Mouse (Mus musculus) colon, adult 2 months (tissue): ENCODE results near the gene Angptl4. TPM values are rescaled to one million over a fixed set of nuclear protein-coding genes. Genes with fewer than 3 reads are reported as not detected.

Experiments used
- polyA plus RNA-seq: library from polyadenylated mRNA; depleted of rRNA; stranded (reverse); fragments of >200 nt; gene quantifications from 2 replicates; pipeline ENCODE4 v1.2.3, GENCODE M21; 2012; rRNA removed

Angptl4 gene
- polyA plus RNA-seq: 5.4 and 9.5 TPM in 2 replicates

DNA sequence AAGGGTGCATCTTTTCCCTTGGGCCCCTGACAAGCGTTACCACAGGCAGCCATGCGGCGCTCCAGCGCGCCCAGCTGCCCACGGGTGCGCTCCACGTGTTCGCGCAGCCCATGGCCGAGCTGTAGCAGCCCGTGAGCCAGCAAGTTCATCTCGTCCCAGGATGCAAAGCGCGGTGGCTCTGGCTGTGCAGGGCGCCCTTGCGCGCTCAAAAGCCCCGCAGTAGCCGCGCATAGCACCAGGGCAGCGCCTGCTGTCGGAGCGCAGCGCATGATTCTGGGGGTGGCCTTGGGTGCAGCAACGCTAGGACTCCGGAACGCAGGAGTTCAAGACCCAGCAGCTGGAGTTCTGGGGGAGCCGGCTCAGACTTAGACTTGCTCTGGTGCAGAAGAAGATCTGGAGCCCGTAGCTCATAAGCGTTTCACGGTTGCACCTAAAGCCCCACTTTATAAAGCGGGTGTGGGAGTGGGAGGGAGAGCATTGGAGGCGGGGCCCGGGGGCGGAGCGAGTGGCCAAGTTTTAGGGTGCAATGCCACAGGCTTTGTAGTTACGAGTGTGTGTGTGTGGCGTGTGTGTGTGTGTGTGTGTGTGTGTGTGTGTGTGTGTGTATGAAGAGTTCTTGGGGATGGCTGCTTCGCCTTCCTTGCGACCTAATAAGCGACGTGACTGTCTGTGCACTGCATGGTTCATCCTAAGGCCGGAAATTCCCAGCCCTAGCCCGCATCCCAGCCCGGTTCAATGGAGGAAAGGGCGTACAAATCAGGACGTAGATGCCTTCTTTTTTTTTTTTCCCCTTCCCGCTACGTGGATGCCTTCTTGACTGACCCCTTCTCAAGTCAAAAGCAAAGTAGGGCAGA is at the start of gene Angptl4:
Gene Angptl4, minus strand, starts transcription at position 707 of the 854 bp plus-strand sequence.

DNA sequence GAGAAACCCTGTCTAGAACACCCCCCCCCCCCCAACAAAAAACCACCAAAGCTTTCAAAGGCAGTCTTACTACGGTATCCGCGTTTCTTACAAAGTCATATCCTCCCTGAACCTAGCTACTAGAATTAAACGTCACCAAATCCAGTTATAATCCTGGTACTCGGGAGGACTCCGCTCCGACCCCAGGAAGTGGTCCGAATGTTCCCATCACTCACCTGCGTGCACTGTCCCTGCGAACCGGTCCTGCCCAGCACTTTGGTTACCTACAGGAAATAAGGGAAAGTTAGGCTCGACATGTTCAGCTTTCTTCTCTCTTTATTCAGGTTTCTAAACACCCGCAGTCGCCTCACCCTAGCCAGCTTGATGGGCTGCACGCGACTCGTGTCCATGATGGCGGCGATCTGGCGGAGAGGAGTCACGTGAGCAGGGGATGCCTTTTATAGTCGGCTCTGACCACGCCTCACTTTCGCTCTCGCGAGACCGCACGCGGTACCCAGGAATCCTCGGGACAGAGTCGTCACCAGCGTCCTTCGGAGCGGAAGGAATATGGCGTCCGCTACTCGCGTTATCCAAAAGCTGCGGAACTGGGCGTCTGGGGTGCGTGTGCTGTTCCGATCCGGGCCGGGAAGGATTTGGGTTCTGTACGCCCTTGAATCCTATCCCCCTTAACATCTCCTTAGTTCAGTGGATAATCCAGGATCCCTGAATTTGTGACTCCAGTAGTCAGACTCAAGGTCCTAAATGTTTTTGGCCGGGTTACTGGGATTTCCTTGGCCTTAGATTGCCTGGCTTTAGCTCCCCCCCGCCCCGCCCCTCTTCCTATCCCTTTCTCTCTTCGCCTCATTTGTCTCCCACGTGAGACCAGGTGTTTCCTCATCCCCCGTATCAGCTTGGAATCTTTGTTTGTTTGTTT is 42.7 kb upstream of the Angptl4 start, which contains the start of the genes Rps28 and Ndufa7:
Gene Rps28, minus strand, starts transcription at position 479 of the 913 bp plus-strand sequence.
Gene Ndufa7, plus strand, starts transcription at position 489 of the 913 bp plus-strand sequence.

DNA sequence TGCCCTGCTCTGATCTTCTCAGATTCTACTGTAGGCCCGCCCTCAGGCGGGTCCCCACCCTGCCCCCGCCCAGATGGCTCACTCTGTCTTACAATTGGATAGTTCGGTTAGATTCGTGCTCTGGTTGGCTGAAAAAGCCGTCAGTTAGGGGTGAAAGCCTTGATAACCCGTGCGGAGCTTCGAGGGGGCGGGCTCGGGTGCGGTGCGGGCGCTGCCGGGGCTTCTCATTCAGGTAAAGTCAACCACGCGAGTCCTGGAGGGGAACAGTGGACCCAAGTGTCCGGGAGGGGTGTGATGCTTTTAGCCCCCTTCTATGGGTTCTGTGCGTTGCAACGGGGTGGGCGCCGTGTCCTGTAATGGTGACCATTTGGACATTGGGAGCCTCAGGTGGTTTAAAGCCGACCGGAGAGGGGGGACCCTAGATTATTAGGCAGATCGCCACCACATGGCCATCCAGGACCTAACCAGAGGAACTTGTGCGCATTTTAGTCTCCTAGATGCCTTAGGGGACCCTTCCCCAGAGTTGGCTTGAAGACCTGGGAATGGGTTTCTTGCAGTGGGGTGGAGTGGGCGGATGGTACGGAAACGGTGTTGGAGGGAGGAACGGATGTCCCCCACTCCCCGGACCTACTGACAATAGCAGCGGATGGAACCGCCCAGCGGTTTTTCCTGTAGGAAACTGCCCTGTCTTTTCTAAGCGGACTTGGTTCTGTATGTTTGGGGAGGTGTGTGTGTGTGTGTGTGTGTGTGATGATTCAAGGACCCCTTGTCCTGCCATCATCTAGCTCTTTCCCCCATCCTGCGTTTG is 28.9 kb upstream of the Angptl4 start, which contains the start of gene Kank3:
Gene Kank3, plus strand, starts transcription at position 186 of the 808 bp plus-strand sequence.

DNA sequence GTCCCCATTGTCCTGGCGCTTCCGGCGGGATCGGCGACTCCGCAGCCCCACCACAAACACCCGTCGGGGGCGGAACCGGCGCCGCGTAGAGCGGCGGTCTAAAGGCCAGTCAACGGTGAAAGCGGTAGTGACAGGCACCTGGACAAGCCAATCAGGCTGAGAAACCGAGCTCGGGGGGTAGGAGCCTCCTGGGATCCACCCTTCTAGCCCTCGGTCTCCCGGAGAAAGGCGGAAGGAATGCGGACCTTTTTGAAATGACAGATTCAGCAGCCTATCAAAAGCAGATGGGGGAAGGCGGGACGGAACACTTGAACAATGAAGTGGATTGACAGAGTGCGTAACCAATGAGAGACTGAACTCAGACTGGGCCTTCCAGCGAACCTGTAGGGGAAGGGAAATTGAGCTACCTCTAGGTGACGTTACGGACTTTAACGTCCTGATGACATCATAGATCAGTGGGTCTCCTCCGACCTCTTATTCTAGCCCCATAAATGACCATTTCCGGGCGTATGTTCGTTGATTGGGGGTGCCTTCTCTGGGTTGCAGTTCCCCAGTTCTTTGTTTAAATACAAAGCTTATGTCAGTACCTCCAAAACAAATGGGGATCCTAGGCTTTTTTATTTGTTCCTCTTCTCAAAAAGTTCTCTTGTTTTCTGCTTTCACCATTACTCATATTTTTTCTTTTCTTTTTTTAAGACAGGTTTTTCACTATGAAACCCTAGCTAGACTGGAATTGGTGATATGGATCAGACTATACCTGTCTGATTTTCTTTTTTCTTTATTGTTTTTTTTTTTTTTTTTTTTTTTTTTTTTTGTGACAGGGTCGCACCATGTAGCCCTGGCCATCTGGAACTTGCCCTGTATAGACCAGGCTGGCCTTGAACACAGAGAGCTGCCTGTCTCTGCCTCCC is 21.1 kb downstream of the Angptl4 start, which contains the start of gene Rab11b:
Gene Rab11b, minus strand, starts transcription at position 276 of the 911 bp plus-strand sequence.

Other genes with a start within 250 kb of the Angptl4 start
- gene Myo1f, start 226.1 kb downstream of the Angptl4 start, polyA plus RNA-seq: 2.5 and 4.5 TPM in 2 replicates
- gene Zfp414, start 152.7 kb downstream of the Angptl4 start, polyA plus RNA-seq: 52.2 and 68.0 TPM in 2 replicates
- gene Pram1, start 143.8 kb downstream of the Angptl4 start, polyA plus RNA-seq: not detected in 2 replicates
- gene Hnrnpm, start 95.0 kb downstream of the Angptl4 start, polyA plus RNA-seq: 78.7 and 84.2 TPM in 2 replicates
- gene March2, start 63.2 kb downstream of the Angptl4 start, polyA plus RNA-seq: 85.9 and 104 TPM in 2 replicates
- 299 and 329 TPM in 2 replicates for gene Rab11b, start 21.3 kb downstream of the Angptl4 start, polyA plus RNA-seq
- gene Kank3, start 28.7 kb upstream of the Angptl4 start, polyA plus RNA-seq: 30.2 and 34.8 TPM in 2 replicates
- 815 and 940 TPM in 2 replicates for gene Rps28, start 42.7 kb upstream of the Angptl4 start, polyA plus RNA-seq
- gene Ndufa7, start 42.7 kb upstream of the Angptl4 start, polyA plus RNA-seq: 580 and 659 TPM in 2 replicates
- 61.8 and 108 TPM in 2 replicates for gene Cd320, start 61.3 kb upstream of the Angptl4 start, polyA plus RNA-seq
- not detected in 2 replicates for gene Gm7029, start 92.0 kb upstream of the Angptl4 start, polyA plus RNA-seq
- gene Kifc1, start 108.8 kb upstream of the Angptl4 start, polyA plus RNA-seq: 12.1 and 12.9 TPM in 2 replicates
- gene Platr17, start 123.3 kb upstream of the Angptl4 start, polyA plus RNA-seq: not detected in 2 replicates
- 32.6 and 36.6 TPM in 2 replicates for gene Daxx, start 127.6 kb upstream of the Angptl4 start, polyA plus RNA-seq
- gene Tapbp, start 134.1 kb upstream of the Angptl4 start, polyA plus RNA-seq: 244 and 249 TPM in 2 replicates
- gene Zbtb22, start 134.1 kb upstream of the Angptl4 start, polyA plus RNA-seq: 97.9 and 111 TPM in 2 replicates
- 131 and 156 TPM in 2 replicates for gene Rgl2, start 147.7 kb upstream of the Angptl4 start, polyA plus RNA-seq
- gene Pfdn6, start 158.5 kb upstream of the Angptl4 start, polyA plus RNA-seq: 18.8 and 21.1 TPM in 2 replicates
- 15.9 and 18.7 TPM in 2 replicates for gene Wdr46, start 158.8 kb upstream of the Angptl4 start, polyA plus RNA-seq
- 24.6 and 27.7 TPM in 2 replicates for gene B3galt4, start 169.7 kb upstream of the Angptl4 start, polyA plus RNA-seq
- gene Vps52, start 174.0 kb upstream of the Angptl4 start, polyA plus RNA-seq: 54.1 and 71.0 TPM in 2 replicates
- 366 and 518 TPM in 2 replicates for gene Rps18, start 174.2 kb upstream of the Angptl4 start, polyA plus RNA-seq
- 2,709 and 3,111 TPM in 2 replicates for gene H2-K1, start 218.5 kb upstream of the Angptl4 start, polyA plus RNA-seq
- 80.0 and 97.6 TPM in 2 replicates for gene Ring1, start 242.8 kb upstream of the Angptl4 start, polyA plus RNA-seq
- 114 and 160 TPM in 2 replicates for gene H2-Ke6, start 246.2 kb upstream of the Angptl4 start, polyA plus RNA-seq
- gene Slc39a7, start 249.9 kb upstream of the Angptl4 start, polyA plus RNA-seq: 206 and 248 TPM in 2 replicates
- 83.2 and 89.6 TPM in 2 replicates for gene Rxrb, start 250.0 kb upstream of the Angptl4 start, polyA plus RNA-seq